Mouse (Mus musculus) lung, embryonic 16.5 days (tissue): ENCODE data around the gene Fbxl14. TPM values are rescaled to one million over a fixed set of nuclear protein-coding genes. Genes with fewer than 3 reads are reported as not detected.

Experiments
- ATAC-seq: fragments of 200-750 bp; cut with Nextera tagmentation; 2 replicates; pipeline ENCODE4 v1.8.0; 2017; ENCODE audit warnings: low read depth, mild to moderate bottlenecking, moderate library complexity
- H3K27ac ChIP-seq: fragments of 300-500 bp; sonication (generic); 2 replicates; pipeline ENCODE4 v1.5.1; 2014; ENCODE audit warnings: mild to moderate bottlenecking, control low read depth, low read length
- H3K27me3 ChIP-seq: fragments of 300-500 bp; sonication (generic); 2 replicates; pipeline ENCODE4 v1.6.1; 2014; ENCODE audit warnings: low read depth, low read length, mixed read lengths; ENCODE audit not compliant: control insufficient read depth, insufficient read depth
- H3K36me3 ChIP-seq: fragments of 300-500 bp; sonication (generic); 2 replicates; pipeline ENCODE4 v1.6.1; 2014; ENCODE audit warnings: low read length; ENCODE audit not compliant: control insufficient read depth, insufficient read depth
- H3K4me1 ChIP-seq: fragments of 300-500 bp; sonication (generic); replicated peaks from 2 replicates; pipeline ENCODE4 v1.6.1; 2014; ENCODE audit warnings: low read length, mixed read lengths; ENCODE audit not compliant: control insufficient read depth, insufficient read depth
- H3K4me2 ChIP-seq: fragments of 300-500 bp; sonication (generic); 2 replicates; pipeline ENCODE4 v1.6.1; 2014; ENCODE audit warnings: low read depth, low read length, control low read depth
- H3K4me3 ChIP-seq: fragments of 300-500 bp; sonication (generic); 2 replicates; pipeline ENCODE4 v1.5.1; 2014; ENCODE audit warnings: mild to moderate bottlenecking, low read length, control low read depth
- H3K9ac ChIP-seq: fragments of 300-500 bp; sonication (generic); 2 replicates; pipeline ENCODE4 v1.6.1; 2014; ENCODE audit warnings: low read length, control low read depth
- H3K9me3 ChIP-seq: fragments of 300-500 bp; sonication (generic); 2 replicates; pipeline ENCODE4 v1.6.1; 2016; ENCODE audit warnings: low read length; ENCODE audit not compliant: control insufficient read depth
- WGBS: fragments of 180-500 bp; shearing (Covaris S2); extraction: QIAGEN DNeasy Blood & Tissue Kit; methylation state at CpG from one replicate; pipeline ENCODE4 v1.1.7; 2014; 5-methylcytosine and 5-hydroxymethylcytosine counted together
- polyA plus RNA-seq: library from polyadenylated mRNA; unstranded; fragments of >200 nt; fragmentation: Nextera tagmentation; extraction: Ambion mirVana; gene quantifications from 2 replicates; pipeline ENCODE4 v1.2.1, GENCODE M21; 2015

Gene Fbxl14
- polyA plus RNA-seq, 1 experiment from 2014 or later = 4.0 TPM

- 53% methylated on average over 8 of the region's 8 CpGs for WGBS
- ATAC-seq = no peak
- Histone ChIP-seq H3K4me2 (no peak overlapping the region), H3K36me3 (no peaks in the 10 kb centered on the region), H3K27ac (no peak overlapping the region), H3K4me1 (no peaks in the 10 kb centered on the region; the same call in 1 of the 2 replicates), H3K9me3 (no peaks in the 10 kb centered on the region), H3K27me3 (no peaks in the 10 kb centered on the region), H3K4me3 (no peak overlapping the region), H3K9ac (no peak overlapping the region)
These were observed 25.3 kb downstream of the Fbxl14 start for GRCm38 (mm10) chr6:119504756-119505155.

GRCm38 (mm10) chr6:119505525-119506225 lies 26.2 kb downstream of the Fbxl14 start:
- Histone ChIP-seq H3K27ac (no peak overlapping the region), H3K4me2 (no peak overlapping the region), H3K4me3 (no peak overlapping the region), H3K36me3 (no peaks in the 10 kb centered on the region), H3K4me1 (no peaks in the 10 kb centered on the region), H3K9ac (no peak overlapping the region), H3K27me3 (no peaks in the 10 kb centered on the region), H3K9me3 (no peaks in the 10 kb centered on the region)
- no peak for ATAC-seq
- WGBS = 73% methylated on average over 9 of the region's 9 CpGs

GRCm38 (mm10) chr6:119508221-119508620 lies 28.8 kb downstream of the Fbxl14 start:
- WGBS = 88% methylated on average over 6 of the region's 6 CpGs
- Histone ChIP-seq H3K4me3 (no peak overlapping the region), H3K9me3 (no peaks in the 10 kb centered on the region), H3K27ac (no peak overlapping the region), H3K4me1 (no peaks in the 10 kb centered on the region), H3K9ac (no peak overlapping the region), H3K27me3 (no peaks in the 10 kb centered on the region), H3K4me2 (no peak overlapping the region), H3K36me3 (no peaks in the 10 kb centered on the region)
- no peak for ATAC-seq

- no peak overlapping the region for H3K4me3 ChIP-seq
- no peaks in the 10 kb centered on the region for H3K4me1 ChIP-seq
- H3K9me3 ChIP-seq = no peaks in the 10 kb centered on the region
- ATAC-seq = no peak
- no peaks in the 10 kb centered on the region for H3K36me3 ChIP-seq
- H3K4me2 ChIP-seq = no peak overlapping the region
- H3K27me3 ChIP-seq = no peaks in the 10 kb centered on the region
- H3K27ac ChIP-seq = no peak overlapping the region
- no peak overlapping the region for H3K9ac ChIP-seq
- WGBS = 69% methylated on average over 10 of the region's 10 CpGs
These were observed 29.3 kb downstream of the Fbxl14 start for GRCm38 (mm10) chr6:119508634-119509375.

GRCm38 (mm10) chr6:119509437-119510037 lies 30.1 kb downstream of the Fbxl14 start:
- Histone ChIP-seq H3K9ac (no peak overlapping the region), H3K4me3 (no peak overlapping the region), H3K27me3 (no peaks in the 10 kb centered on the region), H3K9me3 (no peaks in the 10 kb centered on the region), H3K4me2 (no peak overlapping the region), H3K36me3 (no peaks in the 10 kb centered on the region), H3K27ac (no peak overlapping the region), H3K4me1 (no peaks in the 10 kb centered on the region; the same call in 1 of the 2 replicates)
- 88% methylated on average over 13 of the region's 13 CpGs for WGBS
- ATAC-seq = no peak

GRCm38 (mm10) chr6:119512701-119513100 lies 33.2 kb downstream of the Fbxl14 start:
- Histone ChIP-seq H3K9me3 (no peaks in the 10 kb centered on the region), H3K27me3 (no peaks in the 10 kb centered on the region), H3K9ac (no peak overlapping the region), H3K4me2 (no peak overlapping the region), H3K27ac (no peak overlapping the region), H3K4me3 (no peak overlapping the region), H3K36me3 (no peaks in the 10 kb centered on the region), H3K4me1 (no peaks in the 10 kb centered on the region; the same call in 1 of the 2 replicates)
- no peak for ATAC-seq
- WGBS = 87% methylated on average over 11 of the region's 11 CpGs

GRCm38 (mm10) chr6:119513452-119513851 lies 34.0 kb downstream of the Fbxl14 start:
- no peak for ATAC-seq
- Histone ChIP-seq H3K27me3 (no peaks in the 10 kb centered on the region), H3K4me1 (no peaks in the 10 kb centered on the region; the same call in 1 of the 2 replicates), H3K27ac (no peak overlapping the region), H3K9ac (no peak overlapping the region), H3K4me3 (no peak overlapping the region), H3K9me3 (no peaks in the 10 kb centered on the region), H3K36me3 (no peaks in the 10 kb centered on the region), H3K4me2 (no peak overlapping the region)
- WGBS = 78% methylated on average over 5 of the region's 5 CpGs

- no peak overlapping the region for H3K4me2 ChIP-seq
- H3K27ac ChIP-seq = no peak overlapping the region
- no peak for ATAC-seq
- H3K4me1 ChIP-seq = no peaks in the 10 kb centered on the region; the same call in 1 of the 2 replicates
- 50% methylated on average over 7 of the region's 7 CpGs for WGBS
- no peaks in the 10 kb centered on the region for H3K9me3 ChIP-seq
- no peaks in the 10 kb centered on the region for H3K27me3 ChIP-seq
- no peak overlapping the region for H3K9ac ChIP-seq
- H3K36me3 ChIP-seq = no peaks in the 10 kb centered on the region
- no peak overlapping the region for H3K4me3 ChIP-seq
These were observed 34.6 kb downstream of the Fbxl14 start for GRCm38 (mm10) chr6:119514085-119514484.

- H3K9ac ChIP-seq = no peak overlapping the region
- no peak overlapping the region for H3K27ac ChIP-seq
- H3K27me3 ChIP-seq = no peaks in the 10 kb centered on the region
These were observed 41.3 kb downstream of the Fbxl14 start for GRCm38 (mm10) chr6:119520731-119521130.

More at GRCm38 (mm10) chr6:119520731-119521130, 41.3 kb downstream of the Fbxl14 start:
- no peaks in the 10 kb centered on the region for H3K9me3 ChIP-seq
- no peaks in the 10 kb centered on the region for H3K36me3 ChIP-seq
- no peaks in the 10 kb centered on the region for H3K4me1 ChIP-seq
- 37% methylated on average over 9 of the region's 9 CpGs for WGBS
- H3K4me2 ChIP-seq = no peak overlapping the region
- no peak overlapping the region for H3K4me3 ChIP-seq
- ATAC-seq = no peak
